Mouse (Mus musculus) kidney, embryonic 14.5 days (tissue): ENCODE measurements at regions not wholly inside any gene's neighbourhood (a gene's known extent, or its start where the extent isn't known, plus 50 kb on each side); places are given as distances from the start of the nearest gene placed in this dataset.

Experiments
- ATAC-seq: fragments of 200-750 bp; cut with Nextera tagmentation; 2 replicates; pipeline ENCODE4 v1.8.0; 2017; ENCODE audit warnings: moderate number of reproducible peaks, mild to moderate bottlenecking, moderate TSS enrichment, moderate library complexity; ENCODE audit not compliant: low FRiP score, low TSS enrichment
- H3K27ac ChIP-seq: fragments of 300-500 bp; sonication (generic); 2 replicates; pipeline ENCODE4 v1.5.1; 2014; ENCODE audit warnings: low read depth, mild to moderate bottlenecking, low read length, moderate library complexity, mixed read lengths
- H3K27me3 ChIP-seq: fragments of 300-500 bp; sonication (generic); 2 replicates; pipeline ENCODE4 v1.6.1; 2014; ENCODE audit warnings: mild to moderate bottlenecking, low read length; ENCODE audit not compliant: control insufficient read depth, insufficient read depth
- H3K36me3 ChIP-seq: fragments of 300-500 bp; sonication (generic); 2 replicates; pipeline ENCODE4 v1.6.1; 2014; ENCODE audit warnings: low read length, mixed read lengths; ENCODE audit not compliant: control insufficient read depth, insufficient read depth
- H3K4me1 ChIP-seq: fragments of 300-500 bp; sonication (generic); 2 replicates; pipeline ENCODE4 v1.6.1; 2014; ENCODE audit warnings: low read length, mixed read lengths; ENCODE audit not compliant: control insufficient read depth, insufficient read depth
- H3K4me2 ChIP-seq: fragments of 300-500 bp; sonication (generic); replicated peaks from 2 replicates; pipeline ENCODE4 v1.6.1; 2014; ENCODE audit warnings: low read depth, mild to moderate bottlenecking, low read length
- H3K4me3 ChIP-seq: fragments of 300-500 bp; sonication (generic); 2 replicates; pipeline ENCODE4 v1.5.1; 2014; ENCODE audit warnings: mild to moderate bottlenecking, low read length
- H3K9ac ChIP-seq: fragments of 300-500 bp; sonication (generic); 2 replicates; pipeline ENCODE4 v1.6.1; 2014; ENCODE audit warnings: low read depth, mild to moderate bottlenecking, low read length, moderate library complexity
- H3K9me3 ChIP-seq: fragments of 300-500 bp; sonication (generic); 2 replicates; pipeline ENCODE4 v1.6.1; 2016; ENCODE audit warnings: low read length; ENCODE audit not compliant: control insufficient read depth
- WGBS: fragments of 180-500 bp; shearing (Covaris S2); extraction: QIAGEN DNeasy Blood & Tissue Kit; methylation state at CpG from one replicate; pipeline ENCODE4 v1.1.7; 2014; 5-methylcytosine and 5-hydroxymethylcytosine counted together

DNA sequence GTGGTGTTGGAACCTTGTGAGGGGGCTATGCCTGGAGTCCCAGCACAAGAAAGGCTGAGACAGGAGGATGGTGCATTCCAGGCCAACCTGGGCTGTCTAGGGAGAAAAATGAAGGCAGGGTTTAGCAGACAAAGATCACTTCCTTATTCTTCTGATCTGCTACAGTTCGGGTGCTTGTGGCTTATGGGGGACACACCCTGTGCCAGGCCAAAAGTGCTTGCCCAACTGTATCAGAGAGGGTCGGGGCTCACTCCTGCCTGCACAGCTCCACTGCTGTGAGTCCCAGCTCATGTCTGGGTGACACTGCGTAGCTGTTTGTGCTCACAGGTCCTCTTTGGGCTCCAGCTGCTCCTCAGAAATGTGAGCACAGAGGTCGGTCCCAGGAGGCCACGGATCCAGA lies 98.6 kb upstream of the Gm26897 start:
- H3K9ac ChIP-seq = no peak overlapping the region
- H3K27ac ChIP-seq = no peak overlapping the region
- peaks cover 4% of the 10 kb centered on the region; the same call in 1 of the 2 replicates for H3K27me3 ChIP-seq
- 82% methylated on average over 5 of the region's 5 CpGs for WGBS
- ATAC-seq = no peak
- no peaks in the 10 kb centered on the region for H3K36me3 ChIP-seq
- peaks cover 4% of the 10 kb centered on the region; the same call in 1 of the 2 replicates for H3K9me3 ChIP-seq
- H3K4me2 ChIP-seq = no peak overlapping the region
- no peak overlapping the region for H3K4me3 ChIP-seq
- peaks cover 23% of the 10 kb centered on the region for H3K4me1 ChIP-seq

- Histone ChIP-seq H3K4me3 (no peak overlapping the region), H3K4me2 (no peak overlapping the region), H3K4me1 (peaks cover 18% of the 10 kb centered on the region), H3K9me3 (peaks cover 4% of the 10 kb centered on the region; the same call in 1 of the 2 replicates), H3K27me3 (peaks cover 4% of the 10 kb centered on the region; the same call in 1 of the 2 replicates), H3K36me3 (no peaks in the 10 kb centered on the region), H3K27ac (no peak overlapping the region), H3K9ac (no peak overlapping the region)
- WGBS = 51% methylated on average over 4 of the region's 4 CpGs
- no peak for ATAC-seq
These were observed 96.8 kb upstream of the Gm26897 start for GRCm38 (mm10) chr5:111636969-111637368.

DNA sequence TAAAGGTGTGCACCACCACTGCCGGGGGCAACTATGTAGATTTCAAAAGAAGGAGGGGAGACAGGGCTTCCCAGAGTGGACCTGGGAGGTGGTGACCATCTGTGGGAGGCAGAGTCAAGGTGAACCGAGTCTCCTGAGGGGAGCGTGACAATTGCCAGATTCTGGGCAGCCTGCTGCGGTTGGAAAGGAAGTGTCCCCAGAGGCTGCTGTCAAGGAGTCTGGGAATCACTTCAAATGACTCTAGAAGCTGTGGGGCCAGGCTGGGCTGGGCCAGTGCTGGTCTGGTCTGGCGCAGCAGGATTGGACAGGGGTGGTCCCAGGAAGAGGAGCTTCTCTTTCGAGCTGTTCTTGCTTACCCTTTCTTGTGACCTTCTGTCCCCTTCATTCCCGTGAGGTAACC lies 95.4 kb upstream of the Gm26897 start:
- no peak for ATAC-seq
- H3K27me3 ChIP-seq = peaks cover 4% of the 10 kb centered on the region; the same call in 1 of the 2 replicates
- H3K36me3 ChIP-seq = no peaks in the 10 kb centered on the region
- 62% methylated on average over 7 of the region's 7 CpGs for WGBS
- H3K4me2 ChIP-seq = no peak overlapping the region
- no peak overlapping the region for H3K9ac ChIP-seq
- H3K4me1 ChIP-seq = peaks cover 13% of the 10 kb centered on the region
- peaks cover 3% of the 10 kb centered on the region; the same call in 1 of the 2 replicates for H3K9me3 ChIP-seq
- no peak overlapping the region for H3K27ac ChIP-seq
- H3K4me3 ChIP-seq = no peak overlapping the region

DNA sequence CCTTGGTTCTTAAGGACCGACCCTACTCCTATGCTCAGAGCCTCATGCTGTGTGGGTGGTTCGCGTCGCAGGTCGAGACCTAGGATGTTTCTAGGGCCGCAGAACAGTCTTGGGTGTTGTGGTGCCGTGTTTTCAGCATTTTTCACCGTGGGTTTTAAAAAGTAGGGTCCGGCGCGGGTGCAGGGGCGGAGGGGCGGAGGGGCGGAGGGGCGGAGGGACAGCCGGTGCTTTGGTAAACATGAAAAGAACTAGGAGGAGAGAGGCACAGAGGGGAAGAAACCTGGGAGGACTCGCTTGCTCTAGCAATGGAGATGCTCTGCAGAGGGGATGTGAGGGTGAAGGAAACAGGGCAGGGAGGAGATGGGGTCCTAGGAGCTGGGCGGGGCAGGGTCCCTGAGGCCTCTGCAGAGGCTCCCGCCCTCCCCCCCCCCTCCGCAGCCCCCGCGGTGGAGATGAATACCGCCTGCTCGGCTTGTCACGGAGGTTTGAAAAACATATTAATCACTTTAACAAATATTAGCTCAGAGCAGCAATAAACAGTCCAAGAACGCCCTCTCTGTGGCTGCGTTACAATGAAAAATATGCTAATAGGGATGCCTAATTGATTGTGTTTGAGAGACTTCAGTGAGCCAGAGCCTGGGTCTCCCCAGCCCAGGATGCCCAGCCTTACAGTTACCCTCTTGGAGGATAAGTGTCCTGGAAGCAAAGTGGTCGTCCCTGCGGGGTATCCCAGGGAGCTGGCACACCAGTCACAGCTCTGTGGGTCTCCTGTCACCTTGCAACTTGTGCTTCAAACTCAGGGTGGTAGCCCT lies 94.0 kb upstream of the Gm26897 start:
- peaks cover 13% of the 10 kb centered on the region for H3K4me1 ChIP-seq
- peak overlapping the region; percentile 33 for H3K4me2 ChIP-seq
- ATAC-seq = peak; percentile 50
- H3K4me3 ChIP-seq = peak overlapping the region; percentile 14; the same call in 1 of the 2 replicates
- H3K9me3 ChIP-seq = no peaks in the 10 kb centered on the region
- H3K36me3 ChIP-seq = no peaks in the 10 kb centered on the region
- 3% methylated on average over 29 of the region's 29 CpGs for WGBS
- H3K27me3 ChIP-seq = peaks cover 4% of the 10 kb centered on the region; the same call in 1 of the 2 replicates
- peak overlapping the region; percentile 47; the same call in 1 of the 2 replicates for H3K27ac ChIP-seq
- no peak overlapping the region for H3K9ac ChIP-seq

DNA sequence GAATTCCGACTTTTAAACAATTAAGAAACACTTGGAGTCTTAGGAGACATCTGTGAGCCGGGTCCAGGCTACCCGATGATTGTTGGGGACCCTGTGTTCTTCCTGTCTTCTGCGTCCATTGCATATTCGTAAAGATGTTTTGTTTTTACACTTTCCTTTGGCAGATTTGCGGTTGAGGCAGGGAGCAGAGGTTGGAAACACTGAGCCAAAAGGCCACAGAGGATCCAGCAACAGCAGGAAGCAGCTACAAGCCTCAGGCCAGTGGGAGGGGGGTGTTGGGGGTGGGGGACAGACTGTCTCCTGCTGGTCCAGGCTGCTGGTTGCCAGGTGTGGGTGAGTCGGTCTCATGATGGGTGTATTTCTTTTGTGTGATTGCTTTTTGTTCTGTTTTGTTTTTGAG lies 92.7 kb upstream of the Gm26897 start:
- Histone ChIP-seq H3K4me1 (peaks cover 13% of the 10 kb centered on the region), H3K9ac (no peak overlapping the region)
- 42% methylated on average over 7 of the region's 7 CpGs for WGBS

GRCm38 (mm10) chr5:111641685-111642084 lies 92.0 kb upstream of the Gm26897 start:
- WGBS = 81% methylated on average over 4 of the region's 4 CpGs
- peaks cover 13% of the 10 kb centered on the region for H3K4me1 ChIP-seq
- no peak for ATAC-seq
- H3K27ac ChIP-seq = no peak overlapping the region
- H3K4me2 ChIP-seq = no peak overlapping the region
- H3K27me3 ChIP-seq = peaks cover 4% of the 10 kb centered on the region; the same call in 1 of the 2 replicates
- H3K36me3 ChIP-seq = no peaks in the 10 kb centered on the region
- no peaks in the 10 kb centered on the region for H3K9me3 ChIP-seq
- H3K4me3 ChIP-seq = no peak overlapping the region
- no peak overlapping the region for H3K9ac ChIP-seq

More for the DNA sequence above, 92.7 kb upstream of the Gm26897 start:
- no peaks in the 10 kb centered on the region for H3K9me3 ChIP-seq
- H3K36me3 ChIP-seq = no peaks in the 10 kb centered on the region
- no peak overlapping the region for H3K4me3 ChIP-seq
- no peak for ATAC-seq
- H3K4me2 ChIP-seq = no peak overlapping the region
- H3K27ac ChIP-seq = no peak overlapping the region
- peaks cover 4% of the 10 kb centered on the region; the same call in 1 of the 2 replicates for H3K27me3 ChIP-seq

GRCm38 (mm10) chr5:111644142-111644541 lies 89.6 kb upstream of the Gm26897 start:
- H3K4me3 ChIP-seq = no peak overlapping the region
- peaks cover 3% of the 10 kb centered on the region; the same call in 1 of the 2 replicates for H3K27me3 ChIP-seq
- no peak overlapping the region for H3K9ac ChIP-seq
- H3K27ac ChIP-seq = no peak overlapping the region
- no peaks in the 10 kb centered on the region for H3K9me3 ChIP-seq
- H3K4me1 ChIP-seq = peaks cover 27% of the 10 kb centered on the region
- no peak for ATAC-seq
- WGBS = 88% methylated on average over 2 of the region's 2 CpGs
- H3K4me2 ChIP-seq = no peak overlapping the region
- H3K36me3 ChIP-seq = no peaks in the 10 kb centered on the region

GRCm38 (mm10) chr5:111644788-111645187 lies 88.9 kb upstream of the Gm26897 start:
- H3K4me3 ChIP-seq = no peak overlapping the region
- H3K27me3 ChIP-seq = no peaks in the 10 kb centered on the region
- H3K9ac ChIP-seq = no peak overlapping the region
- peaks cover 27% of the 10 kb centered on the region for H3K4me1 ChIP-seq
- 77% methylated on average over 4 of the region's 4 CpGs for WGBS
- no peak for ATAC-seq
- no peak overlapping the region for H3K27ac ChIP-seq
- no peaks in the 10 kb centered on the region for H3K9me3 ChIP-seq
- no peaks in the 10 kb centered on the region for H3K36me3 ChIP-seq
- H3K4me2 ChIP-seq = no peak overlapping the region

- no peak overlapping the region for H3K9ac ChIP-seq
- ATAC-seq = no peak
- H3K4me3 ChIP-seq = no peak overlapping the region
- no peak overlapping the region for H3K27ac ChIP-seq
- H3K36me3 ChIP-seq = no peaks in the 10 kb centered on the region
- no peak overlapping the region for H3K4me2 ChIP-seq
- no peaks in the 10 kb centered on the region for H3K27me3 ChIP-seq
- 80% methylated on average over 6 of the region's 6 CpGs for WGBS
- peaks cover 25% of the 10 kb centered on the region for H3K4me1 ChIP-seq
- H3K9me3 ChIP-seq = no peaks in the 10 kb centered on the region
These were observed 86.0 kb upstream of the Gm26897 start for GRCm38 (mm10) chr5:111647686-111648200.
